Mouse (Mus musculus): ENCODE data around the gene Lmntd2. TPM values are rescaled to one million over a fixed set of nuclear protein-coding genes. Genes with fewer than 3 reads are reported as not detected.

The Lmntd2 gene
- polyA plus RNA-seq, 1 experiment = 0.26 TPM

- TF ChIP-seq POLR2A (IDR thresholded peaks at IDR 0.05; ENCODE audit: borderline replicate concordance, insufficient read depth, low read length) (no peak), CTCF (IDR thresholded peaks at IDR 0.05; ENCODE audit: borderline replicate concordance, insufficient read depth, low read depth, low read length) (no peak)
- Histone ChIP-seq H3K27me3 (ENCODE audit: control insufficient read depth, insufficient read depth, low read length) (no peaks in the 10 kb centered on the region), H3K27ac (ENCODE audit: insufficient read depth, low read length) (no peak overlapping the region), H3K4me3 (replicated peaks; ENCODE audit: insufficient read depth, low read depth, low read length) (peak overlapping the region; percentile 97), H3K4me1 (ENCODE audit: control insufficient read depth, insufficient read depth, low read length) (peaks cover 12% of the 10 kb centered on the region)
- DNase-seq = no peak
- 55% methylated on average over 6 of the region's 6 CpGs for WGBS
These were observed 15.8 kb upstream of the Lmntd2 start for GRCm38 (mm10) chr7:141229702-141230101.

GRCm38 (mm10) chr7:141228279-141229067, 14.6 kb upstream of the Lmntd2 start, which contains the start of gene Phrf1:
Phrf1 (plus strand) TSS chr7:141228784.
- DNase-seq = peak; percentile 88 to 96
- under 1% methylated on average over 76 of the region's 76 CpGs for WGBS
- H3K4me1 ChIP-seq (ENCODE audit: control insufficient read depth, insufficient read depth, low read length) = peaks cover 12% of the 10 kb centered on the region
- peak within 1 kb of the TSS; percentile 97 for H3K4me3 ChIP-seq (replicated peaks; ENCODE audit: insufficient read depth, low read depth, low read length)
- TF ChIP-seq CTCF (IDR thresholded peaks at IDR 0.05; ENCODE audit: borderline replicate concordance, insufficient read depth, low read depth, low read length) (peak; percentile 92), POLR2A (IDR thresholded peaks at IDR 0.05; ENCODE audit: borderline replicate concordance, insufficient read depth, low read length) (peak; percentile 55)
- peak within 1 kb of the TSS; percentile 94 for H3K27ac ChIP-seq (ENCODE audit: insufficient read depth, low read length)
- H3K27me3 ChIP-seq (ENCODE audit: control insufficient read depth, insufficient read depth, low read length) = no peaks in the 10 kb centered on the region

- no peak overlapping the region for H3K27ac ChIP-seq (ENCODE audit: insufficient read depth, low read length)
- no peaks in the 10 kb centered on the region for H3K27me3 ChIP-seq (ENCODE audit: control insufficient read depth, insufficient read depth, low read length)
- peaks cover 12% of the 10 kb centered on the region for H3K4me1 ChIP-seq (ENCODE audit: control insufficient read depth, insufficient read depth, low read length)
- no peak overlapping the region for H3K4me3 ChIP-seq (replicated peaks; ENCODE audit: insufficient read depth, low read depth, low read length)
- WGBS = 71% methylated on average over 4 of the region's 4 CpGs
- DNase-seq = no peak
- TF ChIP-seq POLR2A (IDR thresholded peaks at IDR 0.05; ENCODE audit: borderline replicate concordance, insufficient read depth, low read length) (no peak), CTCF (IDR thresholded peaks at IDR 0.05; ENCODE audit: borderline replicate concordance, insufficient read depth, low read depth, low read length) (no peak)
These were observed 13.9 kb upstream of the Lmntd2 start for GRCm38 (mm10) chr7:141227796-141228195.

GRCm38 (mm10) chr7:141226535-141226934, 12.7 kb upstream of the Lmntd2 start:
- TF ChIP-seq POLR2A (IDR thresholded peaks at IDR 0.05; ENCODE audit: borderline replicate concordance, insufficient read depth, low read length) (no peak), CTCF (IDR thresholded peaks at IDR 0.05; ENCODE audit: borderline replicate concordance, insufficient read depth, low read depth, low read length) (no peak)

GRCm38 (mm10) chr7:141222696-141223215, 8.9 kb upstream of the Lmntd2 start:
- TF ChIP-seq POLR2A (IDR thresholded peaks at IDR 0.05; ENCODE audit: borderline replicate concordance, insufficient read depth, low read length) (no peak), CTCF (IDR thresholded peaks at IDR 0.05; ENCODE audit: borderline replicate concordance, insufficient read depth, low read depth, low read length) (no peak)
- H3K4me1 ChIP-seq (ENCODE audit: control insufficient read depth, insufficient read depth, low read length) = peaks cover 8% of the 10 kb centered on the region; the same call in 1 of the 2 replicates
- no peak overlapping the region for H3K27ac ChIP-seq (ENCODE audit: insufficient read depth, low read length)
- no peaks in the 10 kb centered on the region for H3K27me3 ChIP-seq (ENCODE audit: control insufficient read depth, insufficient read depth, low read length)
- 89% methylated on average over 4 of the region's 4 CpGs for WGBS
- DNase-seq = no peak
- no peak overlapping the region for H3K4me3 ChIP-seq (replicated peaks; ENCODE audit: insufficient read depth, low read depth, low read length)

More at GRCm38 (mm10) chr7:141226535-141226934, 12.7 kb upstream of the Lmntd2 start:
- H3K27ac ChIP-seq (ENCODE audit: insufficient read depth, low read length) = no peak overlapping the region
- H3K4me3 ChIP-seq (replicated peaks; ENCODE audit: insufficient read depth, low read depth, low read length) = no peak overlapping the region
- H3K27me3 ChIP-seq (ENCODE audit: control insufficient read depth, insufficient read depth, low read length) = no peaks in the 10 kb centered on the region
- DNase-seq = no peak
- 82% methylated on average over 6 of the region's 6 CpGs for WGBS
- H3K4me1 ChIP-seq (ENCODE audit: control insufficient read depth, insufficient read depth, low read length) = peaks cover 14% of the 10 kb centered on the region; the same call in 1 of the 2 replicates

GRCm38 (mm10) chr7:141222126-141222467, 8.2 kb upstream of the Lmntd2 start:
- TF ChIP-seq POLR2A (IDR thresholded peaks at IDR 0.05; ENCODE audit: borderline replicate concordance, insufficient read depth, low read length) (no peak), CTCF (IDR thresholded peaks at IDR 0.05; ENCODE audit: borderline replicate concordance, insufficient read depth, low read depth, low read length) (no peak)
- no peak overlapping the region for H3K27ac ChIP-seq (ENCODE audit: insufficient read depth, low read length)
- H3K4me1 ChIP-seq (ENCODE audit: control insufficient read depth, insufficient read depth, low read length) = peaks cover 8% of the 10 kb centered on the region; the same call in 1 of the 2 replicates
- H3K4me3 ChIP-seq (replicated peaks; ENCODE audit: insufficient read depth, low read depth, low read length) = peak overlapping the region; percentile 50
- H3K27me3 ChIP-seq (ENCODE audit: control insufficient read depth, insufficient read depth, low read length) = no peaks in the 10 kb centered on the region
- WGBS = 4% methylated on average over 8 of the region's 8 CpGs
- DNase-seq = no peak

GRCm38 (mm10) chr7:141221249-141222125, 7.6 kb upstream of the Lmntd2 start:
- DNase-seq = peak; percentile 84 to 89
- Histone ChIP-seq H3K27me3 (ENCODE audit: control insufficient read depth, insufficient read depth, low read length) (no peaks in the 10 kb centered on the region), H3K4me3 (replicated peaks; ENCODE audit: insufficient read depth, low read depth, low read length) (peak overlapping the region; percentile 50), H3K27ac (ENCODE audit: insufficient read depth, low read length) (no peak overlapping the region), H3K4me1 (ENCODE audit: control insufficient read depth, insufficient read depth, low read length) (peaks cover 8% of the 10 kb centered on the region; the same call in 1 of the 2 replicates)
- 6% methylated on average over 44 of the region's 44 CpGs for WGBS
- no peak for TF ChIP-seq CTCF (IDR thresholded peaks at IDR 0.05; ENCODE audit: borderline replicate concordance, insufficient read depth, low read depth, low read length)
- TF ChIP-seq POLR2A (IDR thresholded peaks at IDR 0.05; ENCODE audit: borderline replicate concordance, insufficient read depth, low read length) = no peak

All from cerebellum, adult 2 months (tissue).